Mouse (Mus musculus): ENCODE measurements around the gene Alad. TPM values are rescaled to one million over a fixed set of nuclear protein-coding genes. Genes with fewer than 3 reads are reported as not detected.

Alad gene
- polyA plus RNA-seq, 1 experiment from 2014 or later = 113 TPM

DNA sequence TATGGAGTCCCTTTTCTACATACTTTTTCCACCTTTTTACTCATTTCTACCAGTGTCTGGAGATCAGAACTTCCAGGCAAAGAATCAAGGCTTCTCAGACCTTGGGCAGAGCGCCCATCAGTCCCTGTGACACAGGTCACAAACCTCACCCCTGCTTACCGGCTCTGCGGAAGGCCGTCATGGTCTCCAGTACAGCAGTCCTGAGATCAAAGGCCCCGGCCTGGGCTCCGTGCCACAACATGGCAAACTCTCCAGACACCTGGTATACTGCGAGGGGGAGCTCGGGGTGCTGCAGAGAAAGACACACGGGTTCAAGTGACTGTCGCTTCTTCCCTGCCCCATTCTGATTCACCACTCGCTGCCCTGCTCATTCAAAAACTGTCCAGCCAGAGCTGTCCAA lies 9.8 kb downstream of the Alad start:
- Histone ChIP-seq H3K4me3 (ENCODE audit: low read length) (no peak overlapping the region), H3K27me3 (ENCODE audit: insufficient read depth, low read length) (no peaks in the 10 kb centered on the region), H3K9me3 (ENCODE audit: low read length) (no peaks in the 10 kb centered on the region), H3K27ac (ENCODE audit: low read length) (peak overlapping the region; percentile 14; the same call in 1 of the 2 replicates), H3K36me3 (ENCODE audit: insufficient read depth, low read length) (peaks cover 64% of the 10 kb centered on the region), H3K4me2 (replicated peaks; ENCODE audit: low read depth, low read length) (no peak overlapping the region), H3K4me1 (ENCODE audit: insufficient read depth, low read length) (peaks cover 1% of the 10 kb centered on the region; the same call in 1 of the 2 replicates), H3K9ac (replicated peaks; ENCODE audit: low read length) (no peak overlapping the region)
- no peak for ATAC-seq (ENCODE audit: low FRiP score, low TSS enrichment)
- WGBS = 80% methylated on average over 11 of the region's 11 CpGs

DNA sequence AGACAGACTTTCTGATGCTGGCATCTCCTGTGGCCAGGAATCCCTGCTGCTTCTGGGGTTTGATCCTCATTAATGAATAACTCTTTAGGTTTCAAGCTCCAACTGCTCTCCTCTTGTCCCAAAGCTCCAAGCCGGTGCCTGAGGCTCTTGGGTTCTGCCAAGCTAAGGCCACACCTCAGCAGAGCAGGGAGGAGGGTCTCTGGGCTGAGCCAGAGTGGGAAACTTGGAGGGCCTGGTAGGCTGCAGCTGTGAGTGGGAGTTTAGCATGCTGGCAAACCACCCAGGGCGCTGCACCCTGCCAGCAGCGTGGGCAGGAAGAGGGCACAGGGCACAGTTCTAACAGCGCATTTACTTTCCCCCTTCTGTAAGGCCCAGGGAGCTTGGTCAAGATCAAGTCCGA lies 10.9 kb downstream of the Alad start:
- Histone ChIP-seq H3K36me3 (ENCODE audit: insufficient read depth, low read length) (peaks cover 62% of the 10 kb centered on the region), H3K4me3 (ENCODE audit: low read length) (no peak overlapping the region), H3K4me1 (ENCODE audit: insufficient read depth, low read length) (no peaks in the 10 kb centered on the region), H3K9ac (replicated peaks; ENCODE audit: low read length) (no peak overlapping the region), H3K27ac (ENCODE audit: low read length) (no peak overlapping the region), H3K27me3 (ENCODE audit: insufficient read depth, low read length) (no peaks in the 10 kb centered on the region), H3K9me3 (ENCODE audit: low read length) (no peaks in the 10 kb centered on the region), H3K4me2 (replicated peaks; ENCODE audit: low read depth, low read length) (no peak overlapping the region)
- WGBS = 83% methylated on average over 5 of the region's 5 CpGs
- ATAC-seq (ENCODE audit: low FRiP score, low TSS enrichment) = peak; percentile 66

- no peaks in the 10 kb centered on the region for H3K27me3 ChIP-seq (ENCODE audit: insufficient read depth, low read length)
- no peak for ATAC-seq (ENCODE audit: low FRiP score, low TSS enrichment)
- no peak overlapping the region for H3K4me2 ChIP-seq (replicated peaks; ENCODE audit: low read depth, low read length)
- H3K4me3 ChIP-seq (ENCODE audit: low read length) = no peak overlapping the region
- H3K9me3 ChIP-seq (ENCODE audit: low read length) = no peaks in the 10 kb centered on the region
- peaks cover 9% of the 10 kb centered on the region; the same call in 1 of the 2 replicates for H3K4me1 ChIP-seq (ENCODE audit: insufficient read depth, low read length)
- H3K27ac ChIP-seq (ENCODE audit: low read length) = no peak overlapping the region
- no peak overlapping the region for H3K9ac ChIP-seq (replicated peaks; ENCODE audit: low read length)
- H3K36me3 ChIP-seq (ENCODE audit: insufficient read depth, low read length) = peaks cover 42% of the 10 kb centered on the region
- WGBS = 51% methylated on average over 2 of the region's 2 CpGs
Observed at GRCm38 (mm10) chr4:62506798-62507197, 12.9 kb downstream of the Alad start.

GRCm38 (mm10) chr4:62505991-62506390 lies 13.7 kb downstream of the Alad start:
- ATAC-seq (ENCODE audit: low FRiP score, low TSS enrichment) = no peak

DNA sequence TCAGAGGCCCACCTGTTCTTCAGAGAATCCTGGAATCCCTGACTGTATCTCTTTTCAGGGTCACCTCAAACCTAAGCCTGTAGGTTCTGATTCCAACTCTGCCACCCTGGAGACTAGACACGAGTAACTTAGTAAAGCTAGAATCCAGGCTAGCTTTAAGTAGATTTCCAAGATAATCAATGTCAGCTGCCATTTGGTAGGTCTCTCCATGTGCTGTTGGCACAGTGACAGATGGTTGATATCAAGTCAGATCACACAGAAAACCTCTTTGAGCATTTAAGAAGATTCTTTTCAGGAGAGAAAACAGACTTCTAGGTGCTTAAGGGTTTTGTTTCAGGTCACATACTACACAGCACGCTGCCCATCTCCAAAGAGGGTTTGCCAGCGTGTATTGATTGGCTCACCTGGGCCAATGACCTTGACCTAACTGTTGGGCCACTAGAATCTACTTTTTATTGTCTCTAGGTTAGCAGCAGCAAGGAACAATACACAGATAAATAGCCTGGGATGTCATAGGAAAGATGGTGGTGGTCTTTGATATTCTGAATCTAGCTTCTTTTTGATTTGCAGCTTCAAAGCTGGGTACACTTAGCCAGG lies 16.2 kb downstream of the Alad start, which contains the start of gene Hdhd3:
Gene Hdhd3 (minus strand): TSS at position 94 of the 597 bp plus-strand sequence.
- H3K36me3 ChIP-seq (ENCODE audit: insufficient read depth, low read length) = peaks cover 23% of the 10 kb centered on the region
- H3K27ac ChIP-seq (ENCODE audit: low read length) = peak within 1 kb of the TSS; percentile 84
- peaks cover 20% of the 10 kb centered on the region; the same call in 1 of the 2 replicates for H3K4me1 ChIP-seq (ENCODE audit: insufficient read depth, low read length)
- H3K9ac ChIP-seq (replicated peaks; ENCODE audit: low read length) = peak within 1 kb of the TSS; percentile 84
- H3K4me3 ChIP-seq (ENCODE audit: low read length) = peak within 1 kb of the TSS; percentile 84
- 83% methylated on average over 3 of the region's 3 CpGs for WGBS
- no peaks in the 10 kb centered on the region for H3K9me3 ChIP-seq (ENCODE audit: low read length)
- no peaks in the 10 kb centered on the region for H3K27me3 ChIP-seq (ENCODE audit: insufficient read depth, low read length)
- no peak for ATAC-seq (ENCODE audit: low FRiP score, low TSS enrichment)
- H3K4me2 ChIP-seq (replicated peaks; ENCODE audit: low read depth, low read length) = peak within 1 kb of the TSS; percentile 68

More at GRCm38 (mm10) chr4:62505991-62506390, 13.7 kb downstream of the Alad start:
- Histone ChIP-seq H3K27me3 (ENCODE audit: insufficient read depth, low read length) (no peaks in the 10 kb centered on the region), H3K36me3 (ENCODE audit: insufficient read depth, low read length) (peaks cover 34% of the 10 kb centered on the region), H3K4me2 (replicated peaks; ENCODE audit: low read depth, low read length) (no peak overlapping the region), H3K27ac (ENCODE audit: low read length) (no peak overlapping the region), H3K9ac (replicated peaks; ENCODE audit: low read length) (no peak overlapping the region), H3K9me3 (ENCODE audit: low read length) (no peaks in the 10 kb centered on the region), H3K4me3 (ENCODE audit: low read length) (no peak overlapping the region), H3K4me1 (ENCODE audit: insufficient read depth, low read length) (peaks cover 16% of the 10 kb centered on the region; the same call in 1 of the 2 replicates)
- 74% methylated on average over 3 of the region's 3 CpGs for WGBS

- Histone ChIP-seq H3K4me1 (ENCODE audit: insufficient read depth, low read length) (peaks cover 20% of the 10 kb centered on the region; the same call in 1 of the 2 replicates), H3K9me3 (ENCODE audit: low read length) (no peaks in the 10 kb centered on the region), H3K36me3 (ENCODE audit: insufficient read depth, low read length) (peaks cover 20% of the 10 kb centered on the region), H3K4me3 (ENCODE audit: low read length) (no peak overlapping the region), H3K9ac (replicated peaks; ENCODE audit: low read length) (no peak overlapping the region), H3K27ac (ENCODE audit: low read length) (peak overlapping the region; percentile 84; the same call in 1 of the 2 replicates), H3K4me2 (replicated peaks; ENCODE audit: low read depth, low read length) (no peak overlapping the region), H3K27me3 (ENCODE audit: insufficient read depth, low read length) (no peaks in the 10 kb centered on the region)
- 73% methylated on average over 7 of the region's 7 CpGs for WGBS
- no peak for ATAC-seq (ENCODE audit: low FRiP score, low TSS enrichment)
Observed at GRCm38 (mm10) chr4:62502969-62503368, 16.7 kb downstream of the Alad start.

DNA sequence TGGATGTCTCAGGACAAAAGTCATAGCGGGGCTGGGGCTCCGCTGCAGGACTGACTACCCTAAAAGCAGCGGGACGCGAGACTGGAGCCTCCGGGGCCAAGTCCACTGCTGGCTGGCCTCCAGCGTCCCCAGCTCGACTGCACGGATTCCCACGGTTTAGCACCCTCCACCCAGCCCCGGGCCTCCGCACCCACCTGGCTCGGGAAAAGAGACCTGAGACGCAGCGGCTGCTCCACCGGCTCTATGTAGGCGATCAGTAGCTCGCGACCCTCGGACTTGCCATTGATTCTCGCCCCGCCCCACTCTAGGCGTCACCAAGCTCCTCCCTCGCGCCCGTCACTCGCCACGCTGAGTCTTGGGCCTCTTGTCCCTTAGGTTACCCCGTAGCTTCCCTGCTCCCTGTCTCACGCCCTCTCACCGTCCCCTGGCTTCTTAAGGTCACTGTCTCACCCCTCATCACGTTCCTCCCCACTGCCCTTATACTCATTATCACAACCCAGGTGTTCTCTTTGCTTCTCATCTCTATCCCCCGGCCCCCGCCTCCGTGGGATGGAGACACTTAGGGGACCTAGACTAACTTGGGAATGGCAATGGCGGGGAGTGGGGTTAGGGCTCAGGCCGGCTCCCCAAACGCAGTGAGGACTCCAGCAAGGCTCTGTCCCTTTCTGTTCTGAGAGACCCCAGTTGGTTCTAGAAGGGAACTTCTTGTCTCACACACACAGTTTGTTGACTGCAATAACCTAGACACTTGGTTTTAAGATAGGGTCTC lies 17.6 kb downstream of the Alad start:
- peaks cover 20% of the 10 kb centered on the region; the same call in 1 of the 2 replicates for H3K4me1 ChIP-seq (ENCODE audit: insufficient read depth, low read length)
- peak; percentile 94 for ATAC-seq (ENCODE audit: low FRiP score, low TSS enrichment)
- peak overlapping the region; percentile 84 for H3K4me3 ChIP-seq (ENCODE audit: low read length)
- no peaks in the 10 kb centered on the region for H3K27me3 ChIP-seq (ENCODE audit: insufficient read depth, low read length)
- no peaks in the 10 kb centered on the region for H3K9me3 ChIP-seq (ENCODE audit: low read length)
- H3K9ac ChIP-seq (replicated peaks; ENCODE audit: low read length) = peak overlapping the region; percentile 84
- peaks cover 16% of the 10 kb centered on the region for H3K36me3 ChIP-seq (ENCODE audit: insufficient read depth, low read length)
- H3K27ac ChIP-seq (ENCODE audit: low read length) = peak overlapping the region; percentile 84
- H3K4me2 ChIP-seq (replicated peaks; ENCODE audit: low read depth, low read length) = peak overlapping the region; percentile 68
- 1% methylated on average over 38 of the region's 38 CpGs for WGBS

DNA sequence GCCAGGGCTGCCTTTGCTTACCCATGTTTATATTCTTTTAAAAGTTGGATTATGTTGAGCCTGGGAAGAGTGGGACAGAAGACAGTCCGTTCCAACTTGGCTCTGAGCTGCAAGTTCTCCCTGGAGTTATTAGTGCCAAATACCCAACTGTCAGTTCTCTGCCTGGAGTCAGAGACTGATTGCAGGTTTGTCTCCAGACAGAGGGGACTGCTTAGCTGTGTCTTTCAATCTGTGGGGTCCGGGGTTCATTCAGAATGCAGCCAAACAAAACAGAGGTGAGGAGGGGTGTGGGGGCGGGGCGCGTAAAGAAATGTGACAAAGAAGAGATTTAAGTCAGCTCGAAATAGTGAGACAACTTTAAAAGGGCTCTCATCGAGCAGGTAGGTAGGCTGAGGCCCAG lies 18.2 kb downstream of the Alad start:
- Histone ChIP-seq H3K9ac (replicated peaks; ENCODE audit: low read length) (peak overlapping the region; percentile 84), H3K4me2 (replicated peaks; ENCODE audit: low read depth, low read length) (peak overlapping the region; percentile 68), H3K27me3 (ENCODE audit: insufficient read depth, low read length) (no peaks in the 10 kb centered on the region), H3K36me3 (ENCODE audit: insufficient read depth, low read length) (peaks cover 18% of the 10 kb centered on the region), H3K4me3 (ENCODE audit: low read length) (peak overlapping the region; percentile 84), H3K27ac (ENCODE audit: low read length) (peak overlapping the region; percentile 80), H3K4me1 (ENCODE audit: insufficient read depth, low read length) (peaks cover 20% of the 10 kb centered on the region; the same call in 1 of the 2 replicates), H3K9me3 (ENCODE audit: low read length) (no peaks in the 10 kb centered on the region)
- peak; percentile 55 for ATAC-seq (ENCODE audit: low FRiP score, low TSS enrichment)
- 2% methylated on average over 7 of the region's 7 CpGs for WGBS

DNA sequence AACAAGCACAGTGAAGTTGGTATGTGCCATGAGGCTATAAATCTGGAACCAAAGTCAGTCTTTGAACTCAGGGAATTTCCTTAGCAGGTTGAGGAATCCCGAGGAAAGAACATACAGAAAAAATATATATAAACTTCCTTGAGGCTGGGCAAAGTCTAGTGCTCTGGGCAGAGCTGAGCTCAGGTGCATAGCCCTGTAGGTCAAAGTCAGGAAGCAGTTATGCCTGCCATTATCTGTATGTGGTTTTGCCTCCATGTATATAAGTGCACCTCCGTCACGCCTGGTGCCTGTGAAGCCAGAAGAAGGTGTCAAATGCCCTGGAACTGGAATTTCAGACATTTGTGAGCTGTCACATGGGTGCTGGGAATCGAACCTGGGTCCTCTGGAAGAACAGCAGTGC lies 18.9 kb downstream of the Alad start:
- Histone ChIP-seq H3K27ac (ENCODE audit: low read length) (no peak overlapping the region), H3K9me3 (ENCODE audit: low read length) (no peaks in the 10 kb centered on the region), H3K4me1 (ENCODE audit: insufficient read depth, low read length) (peaks cover 20% of the 10 kb centered on the region; the same call in 1 of the 2 replicates), H3K4me3 (ENCODE audit: low read length) (no peak overlapping the region), H3K4me2 (replicated peaks; ENCODE audit: low read depth, low read length) (no peak overlapping the region), H3K36me3 (ENCODE audit: insufficient read depth, low read length) (peaks cover 21% of the 10 kb centered on the region), H3K9ac (replicated peaks; ENCODE audit: low read length) (no peak overlapping the region), H3K27me3 (ENCODE audit: insufficient read depth, low read length) (no peaks in the 10 kb centered on the region)
- no peak for ATAC-seq (ENCODE audit: low FRiP score, low TSS enrichment)
- WGBS = 81% methylated on average over 4 of the region's 4 CpGs

DNA sequence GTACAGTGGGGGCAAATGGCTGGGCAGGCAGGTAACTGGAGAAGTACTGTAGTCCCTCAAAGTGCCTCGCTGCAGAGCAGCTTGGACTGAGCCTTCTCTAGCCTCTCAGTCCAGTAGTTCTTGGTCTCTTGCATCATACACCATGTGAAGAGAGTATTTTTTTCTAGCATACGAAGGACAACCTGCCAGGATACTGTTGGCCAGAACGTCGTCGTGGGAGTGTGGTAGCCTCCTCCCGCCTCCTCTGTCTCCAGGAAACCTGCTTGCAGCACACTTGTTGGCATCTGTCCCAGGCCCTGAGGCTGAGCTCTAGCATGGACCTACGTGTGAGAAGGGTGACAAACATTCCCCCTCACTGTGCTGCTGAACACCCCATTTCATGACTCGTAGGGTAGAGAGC lies 22.9 kb downstream of the Alad start:
- no peak overlapping the region for H3K4me2 ChIP-seq (replicated peaks; ENCODE audit: low read depth, low read length)
- peaks cover 21% of the 10 kb centered on the region for H3K36me3 ChIP-seq (ENCODE audit: insufficient read depth, low read length)
- H3K27ac ChIP-seq (ENCODE audit: low read length) = no peak overlapping the region
- H3K4me1 ChIP-seq (ENCODE audit: insufficient read depth, low read length) = peaks cover 11% of the 10 kb centered on the region; the same call in 1 of the 2 replicates
- no peaks in the 10 kb centered on the region for H3K27me3 ChIP-seq (ENCODE audit: insufficient read depth, low read length)
- H3K9ac ChIP-seq (replicated peaks; ENCODE audit: low read length) = no peak overlapping the region
- WGBS = 59% methylated on average over 8 of the region's 8 CpGs
- ATAC-seq (ENCODE audit: low FRiP score, low TSS enrichment) = no peak
- H3K4me3 ChIP-seq (ENCODE audit: low read length) = no peak overlapping the region
- H3K9me3 ChIP-seq (ENCODE audit: low read length) = no peaks in the 10 kb centered on the region
